Mouse (Mus musculus): ENCODE measurements around the gene Galnt17. TPM values are rescaled to one million over a fixed set of nuclear protein-coding genes. Genes with fewer than 3 reads are reported as not detected.

The Galnt17 gene
- polyA plus RNA-seq, 1 experiment from 2014 or later = 8.1 TPM

DNA sequence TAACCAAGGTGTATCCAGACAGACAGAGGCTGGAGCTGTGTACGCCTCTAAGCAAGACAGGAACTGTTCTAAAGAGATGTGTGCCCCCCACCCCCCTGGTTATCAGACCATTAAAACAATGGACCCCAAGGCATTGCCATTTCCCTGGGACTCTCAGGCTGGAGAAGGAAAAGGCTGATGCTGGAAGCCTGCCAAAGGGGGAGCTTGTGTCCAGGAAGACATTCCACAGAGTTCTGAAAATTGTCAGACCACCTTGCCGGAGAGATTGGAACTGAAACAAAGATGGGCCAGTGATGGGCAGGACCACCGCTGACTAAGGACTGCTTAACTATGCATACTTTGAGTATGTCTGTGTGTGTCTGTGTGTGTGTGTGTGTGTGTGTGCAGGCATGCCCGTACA lies 458.7 kb downstream of the Galnt17 start:
- Histone ChIP-seq H3K9me3 (ENCODE audit: control insufficient read depth, low read length) (no peaks in the 10 kb centered on the region), H3K4me3 (ENCODE audit: low read length) (no peak overlapping the region), H3K4me1 (ENCODE audit: control insufficient read depth, insufficient read depth, low read depth, low read length) (peaks cover 4% of the 10 kb centered on the region; the same call in 1 of the 2 replicates), H3K27ac (ENCODE audit: low read depth, low read length) (no peak overlapping the region), H3K4me2 (ENCODE audit: low read length) (no peak overlapping the region), H3K36me3 (ENCODE audit: control insufficient read depth, insufficient read depth, low read length) (no peaks in the 10 kb centered on the region), H3K9ac (ENCODE audit: low read depth, low read length) (no peak overlapping the region), H3K27me3 (replicated peaks; ENCODE audit: control insufficient read depth, insufficient read depth, low read length) (no peaks in the 10 kb centered on the region)
- 57% methylated on average over 4 of the region's 4 CpGs for WGBS
- no peak for ATAC-seq

DNA sequence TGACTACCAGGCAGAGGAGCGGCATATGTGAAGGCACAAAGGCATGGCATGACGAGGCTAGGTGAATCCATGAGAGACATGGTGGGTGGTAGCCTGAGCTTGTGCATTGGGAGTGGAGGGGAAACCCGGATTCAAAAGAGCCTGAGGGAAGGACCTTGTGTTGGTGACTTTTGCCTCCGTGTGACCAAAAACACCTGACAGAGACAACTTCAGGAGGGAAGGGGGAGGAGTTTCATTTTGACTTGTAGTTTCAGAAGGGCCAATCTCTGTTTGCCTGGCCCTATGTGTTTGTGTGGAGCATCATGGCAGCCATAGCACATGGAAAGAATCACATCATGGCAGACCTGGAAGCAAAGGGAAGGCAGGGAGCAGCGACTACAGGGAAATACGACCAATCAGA lies 459.7 kb downstream of the Galnt17 start:
- Histone ChIP-seq H3K27me3 (replicated peaks; ENCODE audit: control insufficient read depth, insufficient read depth, low read length) (no peaks in the 10 kb centered on the region), H3K27ac (ENCODE audit: low read depth, low read length) (no peak overlapping the region), H3K4me3 (ENCODE audit: low read length) (no peak overlapping the region), H3K9ac (ENCODE audit: low read depth, low read length) (no peak overlapping the region), H3K9me3 (ENCODE audit: control insufficient read depth, low read length) (no peaks in the 10 kb centered on the region), H3K4me2 (ENCODE audit: low read length) (no peak overlapping the region), H3K4me1 (ENCODE audit: control insufficient read depth, insufficient read depth, low read depth, low read length) (peaks cover 4% of the 10 kb centered on the region; the same call in 1 of the 2 replicates), H3K36me3 (ENCODE audit: control insufficient read depth, insufficient read depth, low read length) (no peaks in the 10 kb centered on the region)
- WGBS = 89% methylated on average over 6 of the region's 6 CpGs
- no peak for ATAC-seq

DNA sequence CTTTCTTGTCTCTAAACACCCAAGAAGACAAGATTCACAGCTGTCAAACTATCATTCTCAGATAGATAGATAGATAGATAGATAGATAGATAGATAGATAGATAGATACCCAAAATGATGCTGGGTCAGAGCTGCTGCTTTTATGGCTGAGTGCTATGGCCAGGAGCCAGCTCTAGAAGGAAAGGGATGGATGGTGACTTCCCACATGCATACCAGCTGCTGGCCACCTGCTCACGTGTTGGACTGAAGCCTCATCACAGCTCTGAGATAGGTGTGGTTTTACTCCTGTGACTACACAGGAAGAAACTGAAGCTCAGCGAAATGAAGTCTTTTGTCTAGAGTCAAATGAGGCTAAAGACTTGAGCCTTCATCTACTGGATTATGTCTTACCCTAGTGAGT lies 482.5 kb downstream of the Galnt17 start:
- no peak for ATAC-seq

More for the DNA sequence above, 482.5 kb downstream of the Galnt17 start:
- H3K9me3 ChIP-seq (ENCODE audit: control insufficient read depth, low read length) = no peaks in the 10 kb centered on the region
- H3K36me3 ChIP-seq (ENCODE audit: control insufficient read depth, insufficient read depth, low read length) = no peaks in the 10 kb centered on the region
- WGBS = 80% methylated on average over 2 of the region's 2 CpGs
- no peaks in the 10 kb centered on the region for H3K4me1 ChIP-seq (ENCODE audit: control insufficient read depth, insufficient read depth, low read depth, low read length)
- no peak overlapping the region for H3K4me2 ChIP-seq (ENCODE audit: low read length)
- H3K27me3 ChIP-seq (replicated peaks; ENCODE audit: control insufficient read depth, insufficient read depth, low read length) = no peaks in the 10 kb centered on the region
- H3K9ac ChIP-seq (ENCODE audit: low read depth, low read length) = no peak overlapping the region
- H3K4me3 ChIP-seq (ENCODE audit: low read length) = no peak overlapping the region
- no peak overlapping the region for H3K27ac ChIP-seq (ENCODE audit: low read depth, low read length)

Measured in hindbrain, embryonic 16.5 days (tissue).